Mouse (Mus musculus) testis, postnatal 10 days (tissue): Measurements from ENCODE around the gene Itgb5.

Experiments
- DNase-seq: peaks from one replicate; pipeline ENCODE4 v3.0.0; 2021; ENCODE audit warnings: low spot score

Itgb5 gene

GRCm38 (mm10) chr16:33989106-33989505 lies 159.6 kb downstream of the Itgb5 start:
- no peak for DNase-seq

GRCm38 (mm10) chr16:33990712-33991111 lies 161.2 kb downstream of the Itgb5 start:
- no peak for DNase-seq

GRCm38 (mm10) chr16:33994321-33994720 lies 164.9 kb downstream of the Itgb5 start:
- DNase-seq: no peak

GRCm38 (mm10) chr16:33995496-33995895 lies 166.0 kb downstream of the Itgb5 start:
- DNase-seq: no peak

GRCm38 (mm10) chr16:33996030-33996429 lies 166.6 kb downstream of the Itgb5 start:
- peak; percentile 73 for DNase-seq

GRCm38 (mm10) chr16:33998011-33998410 lies 168.5 kb downstream of the Itgb5 start:
- no peak for DNase-seq
